Mouse (Mus musculus) hematopoietic stem cell, adult 5-6 weeks (primary cell): ENCODE data around the gene Rbm33. TPM values are rescaled to one million over a fixed set of nuclear protein-coding genes. Genes with fewer than 3 reads are reported as not detected.
A peak's percentile ranks its signal among the peaks of the same experiment; 100 is the strongest.

Source experiments
- ATAC-seq, 2 experiments: fragments of 125-278 bp in 1 of 2; replicated peaks in 1 of 2; 2 replicates each; pipeline ENCODE4 v1.8.0; 2016 to 2017; ENCODE audit warnings: inconsistent platforms in 2 of 2, mild to moderate bottlenecking in 2 of 2, moderate number of reproducible peaks in 2 of 2, low read depth in 1 of 2, moderate TSS enrichment in 1 of 2; ENCODE audit not compliant: low FRiP score in 2 of 2, poor library complexity in 2 of 2, severe bottlenecking in 2 of 2, insufficient read depth in 1 of 2, low TSS enrichment in 1 of 2
- total RNA-seq: library from RNA; stranded (forward); fragments of 172-1452, 232-1000 nt; gene quantifications from 2 replicates; pipeline ENCODE4 v1.2.3, GENCODE M21; 2017

Rbm33 gene
- 50.3 and 81.1 TPM in 2 replicates for total RNA-seq

DNA sequence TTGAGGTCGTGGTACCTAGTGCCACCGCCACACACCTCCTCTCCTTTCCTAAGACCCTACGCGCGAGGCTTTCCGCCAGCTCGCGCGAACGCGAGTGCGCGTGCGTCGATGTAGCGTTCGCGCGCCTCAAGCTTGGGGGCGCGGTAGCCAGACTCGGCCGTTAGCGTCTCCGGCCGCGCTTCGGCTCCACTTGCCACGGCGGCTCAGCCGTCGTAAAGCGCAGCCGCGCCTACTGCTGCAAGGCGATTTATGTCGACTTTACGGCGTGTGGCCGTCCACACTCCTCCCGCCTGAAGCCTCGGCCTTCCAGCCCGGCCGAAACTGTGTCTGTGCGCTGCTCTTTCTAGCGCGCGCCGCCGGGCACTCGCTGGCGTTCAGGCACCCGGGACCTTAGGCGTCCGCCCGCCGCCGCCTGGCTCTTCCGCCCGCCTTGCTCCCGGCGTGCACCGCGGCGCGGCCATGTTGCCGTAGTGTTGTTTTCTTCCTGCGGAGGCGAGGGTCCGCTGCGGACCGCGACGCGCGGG lies at the start of gene Rbm33:
Gene Rbm33 (plus strand): TSS at position 400 of the 524 bp plus-strand sequence.
- peak; percentile 55 to 75 for ATAC-seq

- no peak for ATAC-seq
Measured at GRCm38 (mm10) chr5:28267576-28267975, 49.3 kb upstream of the Rbm33 start.

GRCm38 (mm10) chr5:28269469-28269991 lies 47.4 kb upstream of the Rbm33 start:
- ATAC-seq, result peak; percentile 79 to 86

- ATAC-seq, result no peak
Measured at GRCm38 (mm10) chr5:28272836-28273235, 44.1 kb upstream of the Rbm33 start.

- ATAC-seq, result no peak
Measured at GRCm38 (mm10) chr5:28277279-28277678, 39.6 kb upstream of the Rbm33 start.

GRCm38 (mm10) chr5:28289111-28289510 lies 27.8 kb upstream of the Rbm33 start:
- no peak for ATAC-seq

- no peak for ATAC-seq
Measured at GRCm38 (mm10) chr5:28290630-28291029, 26.3 kb upstream of the Rbm33 start.

GRCm38 (mm10) chr5:28291118-28291850 lies 25.6 kb upstream of the Rbm33 start:
- no peak for ATAC-seq

DNA sequence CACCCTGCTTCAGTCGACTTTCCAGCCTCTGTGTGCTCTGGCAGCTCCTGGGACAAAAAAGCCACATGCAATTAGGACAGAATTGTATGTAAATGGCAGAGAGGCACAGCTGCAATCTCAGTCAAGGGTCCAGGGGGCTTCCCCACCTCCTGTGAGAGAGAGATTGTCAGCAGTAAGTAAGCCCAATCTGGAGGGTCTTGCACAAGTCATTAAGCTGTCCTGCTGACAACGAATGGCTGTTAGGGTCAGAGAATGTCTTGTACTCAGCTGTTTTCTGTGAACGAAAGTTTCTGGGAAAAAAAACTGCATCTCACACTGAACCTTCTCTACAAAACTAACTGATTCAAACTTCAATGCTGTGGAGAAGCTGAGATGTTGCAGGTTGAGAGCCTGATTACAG lies 24.6 kb upstream of the Rbm33 start:
- ATAC-seq, result no peak

GRCm38 (mm10) chr5:28293990-28294389 lies 22.9 kb upstream of the Rbm33 start:
- peak; percentile 74 to 76 for ATAC-seq

GRCm38 (mm10) chr5:28298161-28298560 lies 18.8 kb upstream of the Rbm33 start:
- peak; percentile 75 to 77 for ATAC-seq

DNA sequence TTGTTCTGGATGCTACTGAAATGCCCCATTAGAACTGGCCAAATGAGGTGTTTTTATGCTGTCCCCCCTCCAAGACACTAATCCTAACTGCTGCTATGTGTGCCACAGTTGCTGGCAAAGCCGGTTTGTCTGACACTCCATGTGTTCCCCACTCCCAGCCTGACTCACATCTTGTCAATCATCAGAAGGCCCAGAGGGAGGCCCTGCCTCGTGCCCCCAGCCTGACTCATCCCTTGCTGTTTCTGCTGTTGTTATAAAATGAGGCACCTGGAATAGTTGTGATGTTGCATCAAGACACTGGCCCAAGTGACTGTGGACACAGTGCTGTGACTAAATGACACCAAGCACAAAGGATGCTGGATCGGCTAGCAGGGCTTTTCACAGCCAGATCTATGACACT lies 18.2 kb upstream of the Rbm33 start:
- ATAC-seq, result no peak

DNA sequence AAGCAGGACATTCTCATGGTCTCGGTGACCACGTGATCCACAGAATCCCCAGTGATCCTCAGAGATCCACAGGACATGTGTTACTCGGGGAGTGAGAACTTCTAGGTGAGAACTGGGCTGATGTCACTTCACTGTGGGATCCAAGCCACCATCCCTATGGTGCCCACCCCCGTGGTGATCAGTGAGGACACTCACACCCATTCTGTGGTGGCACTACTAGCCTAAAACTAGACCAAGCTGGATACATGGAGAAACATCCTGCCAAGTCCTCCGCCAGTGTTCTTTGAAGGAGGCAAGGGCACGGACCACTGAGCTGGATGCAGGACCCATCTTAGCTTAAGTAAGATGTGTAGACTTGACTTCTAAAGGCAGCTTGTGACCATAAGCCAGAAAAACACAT lies 17.6 kb upstream of the Rbm33 start:
- ATAC-seq, result no peak

GRCm38 (mm10) chr5:28302671-28303070 lies 14.2 kb upstream of the Rbm33 start:
- ATAC-seq, result no peak

DNA sequence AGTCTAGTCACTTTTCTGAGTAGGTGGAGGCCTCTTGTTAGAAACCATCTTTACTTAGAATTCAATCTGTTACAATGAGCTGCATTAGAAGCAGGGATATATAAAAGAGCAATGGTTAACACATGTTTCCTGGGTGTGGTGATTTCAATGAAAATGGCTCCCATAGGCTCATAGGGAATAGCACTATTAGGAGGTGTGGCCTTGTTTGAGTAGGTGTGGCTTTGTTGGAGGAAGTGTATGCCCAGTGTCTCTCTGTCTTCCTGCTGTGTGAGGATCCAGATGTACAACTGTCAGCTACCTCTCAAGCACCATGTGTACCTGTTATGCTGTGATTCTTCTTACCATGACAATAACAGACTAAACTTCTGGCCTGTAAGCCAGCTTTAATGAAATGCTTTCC lies 12.4 kb upstream of the Rbm33 start:
- ATAC-seq, result no peak

DNA sequence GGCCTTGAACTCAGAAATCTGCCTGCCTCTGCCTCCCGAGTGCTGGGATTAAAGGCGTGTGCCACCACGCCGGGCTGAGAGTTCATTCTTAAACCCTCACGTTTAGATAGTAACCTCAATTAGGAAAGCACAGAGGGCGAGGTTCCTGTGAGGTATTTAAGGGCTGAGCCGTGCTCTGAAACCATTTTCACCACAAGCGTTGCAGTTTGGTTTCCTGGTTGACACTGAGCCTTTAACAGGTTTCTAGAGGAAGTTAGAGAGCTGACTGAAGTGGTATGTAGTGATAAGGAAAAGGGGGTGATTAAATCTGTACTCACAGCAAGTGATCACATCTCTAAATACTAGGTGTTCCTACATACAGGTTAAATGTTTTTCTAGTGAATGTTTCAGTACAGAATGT lies 1.4 kb upstream of the Rbm33 start:
- ATAC-seq, result peak; percentile 85 to 87

GRCm38 (mm10) chr5:28316151-28316721 lies 685 bp upstream of the Rbm33 start:
- ATAC-seq, result no peak

GRCm38 (mm10) chr5:28317253-28317916 lies 464 bp downstream of the Rbm33 start:
- ATAC-seq, result no peak
